Mouse (Mus musculus) limb, embryonic 11.5 days (tissue): ENCODE results near the gene Bicral. TPM values are rescaled to one million over a fixed set of nuclear protein-coding genes. Genes with fewer than 3 reads are reported as not detected.

Source experiments
- ATAC-seq: fragments of 200-750 bp; cut with Nextera tagmentation; 2 replicates; pipeline ENCODE4 v1.8.0; 2017; ENCODE audit warnings: low read depth; ENCODE audit not compliant: insufficient number of reproducible peaks, low FRiP score, low TSS enrichment
- DNase-seq: peaks from one replicate; pipeline ENCODE4 v3.0.0-alpha.2; 2015; ENCODE audit warnings: low spot score
- H3K27ac ChIP-seq: fragments of 300-500 bp; sonication (generic); replicated peaks from 2 replicates; pipeline ENCODE4 v1.5.1; 2014; ENCODE audit warnings: low read depth, mild to moderate bottlenecking, low read length
- H3K27me3 ChIP-seq: fragments of 300-500 bp; sonication (generic); 2 replicates; pipeline ENCODE4 v1.6.1; 2014; ENCODE audit warnings: mild to moderate bottlenecking, low read length, mixed read lengths; ENCODE audit not compliant: control insufficient read depth, insufficient read depth
- H3K36me3 ChIP-seq: fragments of 300-500 bp; sonication (generic); 2 replicates; pipeline ENCODE4 v1.6.1; 2014; ENCODE audit warnings: mild to moderate bottlenecking, low read length, moderate library complexity, mixed read lengths; ENCODE audit not compliant: control insufficient read depth, insufficient read depth
- H3K4me1 ChIP-seq: fragments of 300-500 bp; sonication (generic); 2 replicates; pipeline ENCODE4 v1.6.1; 2014; ENCODE audit warnings: low read length, mixed read lengths; ENCODE audit not compliant: control insufficient read depth, insufficient read depth
- H3K4me2 ChIP-seq: fragments of 300-500 bp; sonication (generic); 2 replicates; pipeline ENCODE4 v1.6.1; 2014; ENCODE audit warnings: low read depth, mild to moderate bottlenecking, moderate library complexity; ENCODE audit not compliant: severe bottlenecking
- H3K4me3 ChIP-seq: fragments of 300-500 bp; sonication (generic); 2 replicates; pipeline ENCODE4 v1.5.1; 2014; ENCODE audit warnings: low read depth, low read length
- H3K9ac ChIP-seq: fragments of 300-500 bp; sonication (generic); 2 replicates; pipeline ENCODE4 v1.6.1; 2014; ENCODE audit warnings: mild to moderate bottlenecking, low read length
- H3K9me3 ChIP-seq: fragments of 300-500 bp; sonication (generic); 2 replicates; pipeline ENCODE4 v1.6.1; 2016; ENCODE audit warnings: low read length; ENCODE audit not compliant: control insufficient read depth
- WGBS: fragments of 180-500 bp; shearing (Covaris S2); extraction: QIAGEN DNeasy Blood & Tissue Kit; methylation state at CpG from one replicate; pipeline ENCODE4 v1.1.7; 2014; 5-methylcytosine and 5-hydroxymethylcytosine counted together
- polyA plus RNA-seq: library from polyadenylated mRNA; unstranded; fragments of >200 nt; fragmentation: Nextera tagmentation; extraction: Ambion mirVana; gene quantifications from 2 replicates; pipeline ENCODE4 v1.2.1, GENCODE M21; 2014

Bicral gene
- polyA plus RNA-seq, 1 experiment from 2014 or later = 4.6 TPM

DNA sequence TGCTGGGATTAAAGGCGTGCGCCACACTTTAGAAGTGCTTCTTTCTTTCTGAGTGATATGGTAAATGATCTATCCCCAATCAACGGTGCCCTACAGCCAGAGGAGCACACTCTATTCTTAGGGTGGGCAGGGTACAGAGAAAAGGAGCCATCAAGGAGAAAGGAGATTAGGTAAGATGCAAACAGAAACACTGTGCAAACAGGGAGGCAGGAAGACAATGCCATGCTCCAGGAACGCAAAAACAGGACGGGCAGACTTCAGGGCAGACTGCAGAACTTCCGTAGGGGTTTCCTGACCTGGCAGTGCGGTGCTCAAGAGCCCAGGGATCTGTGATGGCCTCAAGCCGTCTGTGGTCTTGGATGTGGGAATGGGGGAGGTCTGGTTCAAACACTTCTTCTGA is 44.6 kb downstream of the Bicral start:
- H3K27me3 ChIP-seq = no peaks in the 10 kb centered on the region
- DNase-seq = no peak
- H3K27ac ChIP-seq = no peak overlapping the region
- no peak overlapping the region for H3K4me2 ChIP-seq
- H3K4me3 ChIP-seq = no peak overlapping the region
- H3K4me1 ChIP-seq = no peaks in the 10 kb centered on the region
- 83% methylated on average over 8 of the region's 8 CpGs for WGBS
- H3K9me3 ChIP-seq = no peaks in the 10 kb centered on the region
- no peak for ATAC-seq
- no peaks in the 10 kb centered on the region for H3K36me3 ChIP-seq
- no peak overlapping the region for H3K9ac ChIP-seq

DNA sequence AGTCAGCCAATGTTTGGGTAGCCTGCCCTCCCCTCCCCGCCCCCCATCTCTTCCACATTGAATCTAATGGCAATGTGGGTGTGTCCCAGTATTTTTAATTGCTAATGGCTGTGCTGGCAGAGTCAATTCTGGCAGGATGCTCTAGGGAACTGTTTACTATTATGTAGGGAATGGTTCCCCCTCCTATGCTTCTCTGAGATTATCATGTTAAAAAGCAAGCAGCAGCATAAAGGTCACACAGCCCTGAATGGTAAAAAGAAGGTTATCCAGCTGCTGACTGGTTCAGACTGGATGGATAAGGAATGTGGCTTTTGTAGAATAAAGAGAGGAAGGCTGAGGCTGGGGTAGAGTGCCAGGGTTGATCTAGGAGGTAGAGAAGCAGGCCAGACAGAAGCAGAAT is 45.8 kb downstream of the Bicral start:
- Histone ChIP-seq H3K27ac (no peak overlapping the region), H3K9ac (no peak overlapping the region), H3K27me3 (no peaks in the 10 kb centered on the region), H3K36me3 (peaks cover 5% of the 10 kb centered on the region), H3K4me1 (no peaks in the 10 kb centered on the region), H3K9me3 (no peaks in the 10 kb centered on the region), H3K4me3 (no peak overlapping the region), H3K4me2 (no peak overlapping the region)
- DNase-seq (no peak), ATAC-seq (no peak)
- 90% methylated on average over 1 of the region's 1 CpGs for WGBS

DNA sequence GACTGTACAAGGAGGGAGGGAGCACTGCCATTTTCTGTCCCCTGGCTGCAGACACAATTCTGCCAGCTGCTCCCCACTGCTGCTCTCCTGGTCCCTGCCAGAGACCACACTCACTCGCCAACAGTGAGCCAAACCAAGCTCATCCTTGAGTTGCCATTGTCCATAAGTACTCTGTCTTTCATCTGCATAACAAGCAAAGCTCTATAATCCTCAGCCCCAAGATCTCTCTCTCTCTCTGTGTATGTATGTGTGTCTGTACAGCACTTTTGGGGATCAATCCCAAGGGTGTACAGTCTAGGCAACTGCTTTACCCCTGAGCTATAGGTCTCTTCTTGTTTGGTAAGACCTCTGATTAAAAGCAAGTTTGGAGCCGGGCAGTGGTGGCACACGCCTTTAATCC is 47.6 kb downstream of the Bicral start:
- ATAC-seq (no peak), DNase-seq (no peak)
- Histone ChIP-seq H3K4me1 (no peaks in the 10 kb centered on the region), H3K4me2 (no peak overlapping the region), H3K27ac (no peak overlapping the region), H3K9me3 (no peaks in the 10 kb centered on the region), H3K9ac (no peak overlapping the region), H3K4me3 (no peak overlapping the region), H3K36me3 (peaks cover 13% of the 10 kb centered on the region), H3K27me3 (no peaks in the 10 kb centered on the region)
- WGBS = 86% methylated on average over 3 of the region's 3 CpGs

DNA sequence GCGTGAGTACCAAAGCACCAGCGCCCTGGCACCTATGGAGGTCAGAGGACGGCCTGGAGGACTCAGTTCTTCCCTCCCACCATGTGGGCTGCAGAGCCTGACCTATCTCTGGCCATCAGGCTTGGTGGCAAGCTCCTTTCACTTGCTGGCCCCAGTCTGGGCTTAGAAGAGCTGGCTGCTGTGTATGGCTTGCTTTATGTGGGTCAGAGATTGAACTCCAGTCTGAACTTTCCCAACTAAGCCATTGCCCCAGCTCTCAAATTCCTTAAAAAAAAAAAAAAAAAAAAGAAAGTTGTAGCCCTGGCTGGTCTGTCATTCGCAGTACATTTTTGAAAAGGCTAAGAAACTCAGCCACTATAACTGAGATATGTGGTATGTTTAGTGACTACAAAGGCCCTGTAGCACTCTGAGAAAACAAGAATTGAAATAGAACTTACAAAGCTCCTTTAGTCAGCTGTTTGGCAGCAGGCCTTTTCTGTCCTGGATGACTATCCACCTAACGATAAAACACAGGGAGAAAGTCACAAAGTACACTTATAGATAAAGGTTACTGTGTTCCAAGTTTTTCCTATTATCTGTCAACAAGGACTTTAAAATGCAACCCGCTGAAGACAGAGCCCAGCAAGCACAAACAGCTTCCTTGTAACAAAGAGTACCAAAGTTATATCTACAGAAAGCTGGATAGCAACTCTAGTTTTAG is 49.0 kb downstream of the Bicral start:
- no peak for ATAC-seq
- Histone ChIP-seq H3K4me1 (no peaks in the 10 kb centered on the region), H3K9ac (no peak overlapping the region), H3K9me3 (no peaks in the 10 kb centered on the region), H3K27me3 (no peaks in the 10 kb centered on the region), H3K36me3 (peaks cover 13% of the 10 kb centered on the region), H3K4me3 (no peak overlapping the region), H3K4me2 (no peak overlapping the region), H3K27ac (no peak overlapping the region)
- 87% methylated on average over 6 of the region's 6 CpGs for WGBS
- no peak for DNase-seq

DNA sequence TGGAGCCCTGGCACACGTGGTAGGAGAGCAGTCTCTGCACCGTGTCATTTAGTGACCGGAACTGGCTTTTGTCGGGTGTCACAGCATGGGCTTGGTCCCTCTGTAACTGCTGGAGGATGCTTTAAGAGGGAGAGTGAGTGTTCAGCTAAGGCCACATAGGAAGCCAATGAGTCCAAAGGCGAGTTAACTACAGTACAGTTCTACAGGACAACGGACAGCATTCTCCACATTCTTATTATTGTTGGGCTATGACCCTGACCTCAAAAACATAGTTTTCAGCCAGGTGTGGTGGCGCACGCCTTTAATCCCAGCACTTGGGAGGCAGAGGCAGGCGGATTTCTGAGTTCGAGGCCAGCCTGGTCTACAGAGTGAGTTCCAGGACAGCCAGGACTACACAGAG is 49.9 kb downstream of the Bicral start:
- Histone ChIP-seq H3K4me3 (no peak overlapping the region), H3K36me3 (peaks cover 13% of the 10 kb centered on the region), H3K9ac (no peak overlapping the region), H3K4me1 (no peaks in the 10 kb centered on the region), H3K27me3 (no peaks in the 10 kb centered on the region), H3K9me3 (no peaks in the 10 kb centered on the region), H3K4me2 (no peak overlapping the region), H3K27ac (no peak overlapping the region)
- ATAC-seq (no peak), DNase-seq (no peak)
- 95% methylated on average over 10 of the region's 10 CpGs for WGBS

DNA sequence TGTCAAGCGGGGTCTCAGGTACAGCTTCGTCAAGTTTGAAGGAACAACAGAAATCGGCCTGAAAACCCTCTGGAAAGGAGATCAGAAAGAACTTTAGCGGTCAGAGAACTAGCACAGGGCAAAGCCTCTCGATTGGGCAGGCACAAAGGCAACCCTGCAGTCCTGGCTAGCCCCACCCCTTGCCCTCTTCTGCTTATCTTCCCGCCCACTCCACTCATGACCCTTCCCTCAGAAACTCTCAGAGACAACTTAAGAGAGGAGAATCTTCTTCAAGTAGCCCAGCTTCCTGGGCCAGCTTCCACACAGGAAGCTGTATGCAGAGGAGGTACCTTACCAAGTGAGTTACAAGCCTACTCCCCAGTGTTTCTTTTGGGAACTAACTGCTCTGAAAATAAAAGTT is 56.5 kb downstream of the Bicral start:
- Histone ChIP-seq H3K36me3 (peaks cover 8% of the 10 kb centered on the region; the same call in 1 of the 2 replicates), H3K27me3 (no peaks in the 10 kb centered on the region)
- no peak for ATAC-seq

DNA sequence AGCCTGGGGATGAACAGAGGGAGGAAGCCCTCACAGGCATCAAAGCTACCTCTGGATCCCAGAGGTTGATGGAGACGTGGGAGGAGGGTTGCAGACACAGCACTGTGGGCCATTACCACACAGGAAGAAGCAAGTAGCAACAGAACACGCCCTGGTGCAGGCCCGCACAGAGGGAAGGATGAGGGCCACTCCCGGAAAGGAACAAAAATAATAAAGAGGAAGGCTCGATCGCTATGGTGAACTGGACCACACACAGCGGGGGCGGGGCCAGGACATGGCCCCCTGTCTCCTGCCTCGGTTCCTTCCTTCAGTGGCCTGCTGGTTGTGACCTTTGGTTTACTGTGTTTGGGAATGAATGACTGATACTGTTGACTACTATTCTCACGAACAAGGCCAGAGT is 58.6 kb downstream of the Bicral start:
- no peaks in the 10 kb centered on the region for H3K27me3 ChIP-seq
- ATAC-seq = no peak
- no peaks in the 10 kb centered on the region for H3K9me3 ChIP-seq
- DNase-seq = no peak
- H3K4me1 ChIP-seq = no peaks in the 10 kb centered on the region
- H3K9ac ChIP-seq = no peak overlapping the region
- 83% methylated on average over 10 of the region's 10 CpGs for WGBS
- H3K27ac ChIP-seq = no peak overlapping the region
- H3K36me3 ChIP-seq = peaks cover 5% of the 10 kb centered on the region; the same call in 1 of the 2 replicates
- no peak overlapping the region for H3K4me2 ChIP-seq
- no peak overlapping the region for H3K4me3 ChIP-seq

More for the DNA sequence above, 56.5 kb downstream of the Bicral start:
- H3K4me2 ChIP-seq = no peak overlapping the region
- no peaks in the 10 kb centered on the region for H3K9me3 ChIP-seq
- DNase-seq = no peak
- no peak overlapping the region for H3K27ac ChIP-seq
- H3K4me3 ChIP-seq = no peak overlapping the region
- WGBS = 91% methylated on average over 6 of the region's 6 CpGs
- H3K4me1 ChIP-seq = no peaks in the 10 kb centered on the region
- no peak overlapping the region for H3K9ac ChIP-seq

DNA sequence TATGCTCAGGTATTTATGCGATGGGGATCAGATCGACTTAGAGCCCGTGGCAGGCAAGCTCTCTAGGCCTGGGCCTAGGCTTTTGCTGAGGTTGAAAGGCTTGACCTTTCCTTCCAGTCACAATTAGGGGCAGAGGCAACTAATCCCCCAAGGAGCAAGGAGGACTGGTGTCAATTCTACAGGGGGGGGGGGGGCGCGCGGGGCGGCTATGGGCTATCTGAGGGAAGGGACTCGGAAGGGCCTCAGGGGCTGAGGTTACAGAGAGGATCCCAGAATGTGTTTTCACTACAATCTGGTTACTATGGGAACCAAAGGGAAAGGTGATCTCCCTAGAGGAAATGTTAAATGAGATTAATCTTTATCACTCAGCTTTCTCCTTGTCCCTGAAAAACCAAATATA is 60.9 kb downstream of the Bicral start:
- DNase-seq = no peak
- 32% methylated on average over 8 of the region's 8 CpGs for WGBS
- no peak overlapping the region for H3K4me2 ChIP-seq
- H3K9ac ChIP-seq = no peak overlapping the region
- H3K9me3 ChIP-seq = no peaks in the 10 kb centered on the region
- H3K4me3 ChIP-seq = no peak overlapping the region
- peaks cover 5% of the 10 kb centered on the region; the same call in 1 of the 2 replicates for H3K36me3 ChIP-seq
- no peaks in the 10 kb centered on the region for H3K27me3 ChIP-seq
- no peaks in the 10 kb centered on the region for H3K4me1 ChIP-seq
- no peak overlapping the region for H3K27ac ChIP-seq
- ATAC-seq = no peak

DNA sequence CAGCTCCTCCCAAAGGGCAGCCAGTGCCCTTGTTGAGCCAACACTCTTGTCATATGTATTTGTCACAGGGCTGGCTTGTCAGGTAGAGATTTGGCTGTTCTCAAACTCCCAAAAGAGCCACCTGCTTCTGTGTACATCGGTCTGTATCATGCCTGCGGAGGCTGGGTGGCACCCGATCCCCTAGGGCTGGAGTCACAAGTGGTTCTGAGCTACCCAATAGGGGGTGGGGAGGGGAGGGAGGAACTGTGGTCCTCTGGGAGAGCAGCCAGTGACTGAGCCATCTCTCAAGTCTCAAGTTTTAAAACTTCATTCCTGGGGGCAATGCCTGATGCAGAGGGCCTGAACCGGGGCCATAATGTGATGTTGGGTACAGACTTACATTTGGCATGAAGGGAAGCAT is 61.5 kb downstream of the Bicral start:
- Histone ChIP-seq H3K4me1 (no peaks in the 10 kb centered on the region), H3K36me3 (peaks cover 5% of the 10 kb centered on the region; the same call in 1 of the 2 replicates), H3K4me3 (no peak overlapping the region), H3K27ac (no peak overlapping the region), H3K9me3 (no peaks in the 10 kb centered on the region), H3K9ac (no peak overlapping the region), H3K27me3 (no peaks in the 10 kb centered on the region), H3K4me2 (no peak overlapping the region)
- WGBS = 85% methylated on average over 4 of the region's 4 CpGs
- ATAC-seq (no peak), DNase-seq (no peak)
